Mouse (Mus musculus) bone marrow macrophage, adult 2 months (primary cell): Measurements from ENCODE around the gene Klhdc1.

Experiments used
- CTCF ChIP-seq: IDR thresholded peaks from 2 replicates; pipeline ENCODE4 v1.5.1; 2012; ENCODE audit warnings: low read depth, mild to moderate bottlenecking, low read length, moderate library complexity
- POLR2A ChIP-seq: IDR thresholded peaks from 2 replicates; pipeline ENCODE4 v1.6.1; 2012; ENCODE audit warnings: mild to moderate bottlenecking, low read depth, low read length, borderline replicate concordance

GRCm38 (mm10) chr12:69280915-69281314, 39.9 kb downstream of the Klhdc1 start:
- TF ChIP-seq CTCF (no peak), POLR2A (no peak)
